Mouse (Mus musculus): ENCODE measurements around the gene Haghl. TPM values are rescaled to one million over a fixed set of nuclear protein-coding genes. Genes with fewer than 3 reads are reported as not detected.
A peak's percentile ranks its signal among the peaks of the same experiment; 100 is the strongest.

Haghl gene
- polyA plus RNA-seq, 1 experiment from 2014 or later: 76.4 TPM

- H3K27me3 ChIP-seq (ENCODE audit: control insufficient read depth, insufficient read depth, low read length): peaks cover 6% of the 10 kb centered on the region
- WGBS: 80% methylated on average over 17 of the region's 17 CpGs
- DNase-seq (ENCODE audit: low spot score, missing footprints) (no peak), ATAC-seq (ENCODE audit: low FRiP score) (no peak)
- H3K4me1 ChIP-seq (ENCODE audit: control insufficient read depth, insufficient read depth, low read length): peaks cover 26% of the 10 kb centered on the region
- peak overlapping the region; percentile 77 for H3K9ac ChIP-seq (ENCODE audit: low read length)
- no peaks in the 10 kb centered on the region for H3K9me3 ChIP-seq (ENCODE audit: control insufficient read depth, low read length)
- peak overlapping the region; percentile 90 for H3K4me2 ChIP-seq
- no peak overlapping the region for H3K27ac ChIP-seq (ENCODE audit: low read depth, low read length)
- peak overlapping the region; percentile 57 for H3K4me3 ChIP-seq (ENCODE audit: low read depth, low read length)
- no peaks in the 10 kb centered on the region; the same call in 1 of the 2 replicates for H3K36me3 ChIP-seq (ENCODE audit: control insufficient read depth, insufficient read depth, low read length)
Measured at GRCm38 (mm10) chr17:25824362-25825142, 39.1 kb upstream of the Haghl start.

GRCm38 (mm10) chr17:25823452-25823851 lies 38.0 kb upstream of the Haghl start, which contains the start of gene Wdr24:
Gene Wdr24, plus strand, starts transcription at chr17:25823627.
- peak within 1 kb of the TSS; percentile 77 for H3K9ac ChIP-seq (ENCODE audit: low read length)
- WGBS: under 1% methylated on average over 18 of the region's 18 CpGs
- peak; percentile 98 for DNase-seq (ENCODE audit: low spot score, missing footprints)
- peak within 1 kb of the TSS; percentile 57 for H3K4me3 ChIP-seq (ENCODE audit: low read depth, low read length)
- H3K9me3 ChIP-seq (ENCODE audit: control insufficient read depth, low read length): no peaks in the 10 kb centered on the region
- peak within 1 kb of the TSS; percentile 90 for H3K4me2 ChIP-seq
- H3K27ac ChIP-seq (ENCODE audit: low read depth, low read length): no peak within 1 kb of the TSS
- peaks cover 17% of the 10 kb centered on the region for H3K27me3 ChIP-seq (ENCODE audit: control insufficient read depth, insufficient read depth, low read length)
- ATAC-seq (ENCODE audit: low FRiP score): peak; percentile 69
- no peaks in the 10 kb centered on the region for H3K36me3 ChIP-seq (ENCODE audit: control insufficient read depth, insufficient read depth, low read length)
- peaks cover 27% of the 10 kb centered on the region for H3K4me1 ChIP-seq (ENCODE audit: control insufficient read depth, insufficient read depth, low read length)

DNA sequence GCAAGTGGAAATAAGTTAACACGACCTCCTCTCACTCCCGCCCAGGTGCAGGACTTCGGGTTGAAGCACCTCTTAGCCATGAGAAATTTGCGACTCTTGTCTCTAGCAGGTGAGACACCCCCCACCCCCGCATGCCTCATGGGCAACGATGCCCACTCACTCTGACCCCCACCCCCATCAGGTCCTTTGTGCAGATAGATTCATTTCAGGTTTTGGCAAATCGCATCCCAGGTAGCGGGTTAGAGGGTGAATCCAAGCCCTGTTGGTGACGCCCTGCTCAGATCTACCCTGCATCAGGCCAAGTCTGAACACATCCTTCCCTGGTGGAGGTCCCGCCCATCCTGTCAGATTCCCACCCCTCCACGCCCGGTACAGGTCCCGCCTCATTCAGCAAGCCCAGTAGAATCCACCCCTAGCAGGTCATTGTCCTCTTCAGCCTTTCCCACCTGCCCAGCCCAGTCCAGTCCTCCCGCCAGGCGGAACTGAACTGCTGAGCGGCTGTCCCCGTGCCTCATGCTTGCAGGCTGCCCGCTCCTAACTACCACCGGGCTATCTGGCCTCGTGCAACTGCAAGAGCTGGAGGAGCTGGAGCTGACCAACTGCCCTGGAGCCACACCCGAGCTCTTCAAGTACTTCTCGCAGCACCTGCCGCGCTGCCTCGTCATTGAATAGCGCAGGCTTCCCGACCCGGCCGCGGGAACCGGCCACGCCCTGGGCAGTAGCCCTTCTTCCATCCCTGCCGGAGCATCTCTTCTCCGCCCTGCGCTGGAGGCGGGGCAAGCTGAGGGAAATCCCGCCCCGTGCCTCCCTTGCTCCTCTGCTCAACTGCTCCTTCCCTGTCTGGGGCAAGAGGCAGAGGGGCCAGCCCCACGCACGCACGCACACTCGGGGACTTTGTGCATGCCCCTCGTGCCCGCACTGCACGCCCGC lies 33.6 kb upstream of the Haghl start:
- H3K36me3 ChIP-seq (ENCODE audit: control insufficient read depth, insufficient read depth, low read length): no peaks in the 10 kb centered on the region
- H3K4me3 ChIP-seq (ENCODE audit: low read depth, low read length): no peak overlapping the region
- DNase-seq (ENCODE audit: low spot score, missing footprints): no peak
- H3K9ac ChIP-seq (ENCODE audit: low read length): peak overlapping the region; percentile 36; the same call in 1 of the 2 replicates
- H3K9me3 ChIP-seq (ENCODE audit: control insufficient read depth, low read length): no peaks in the 10 kb centered on the region
- peaks cover 11% of the 10 kb centered on the region for H3K4me1 ChIP-seq (ENCODE audit: control insufficient read depth, insufficient read depth, low read length)
- no peak overlapping the region for H3K27ac ChIP-seq (ENCODE audit: low read depth, low read length)
- H3K27me3 ChIP-seq (ENCODE audit: control insufficient read depth, insufficient read depth, low read length): peaks cover 25% of the 10 kb centered on the region
- 8% methylated on average over 46 of the region's 46 CpGs for WGBS
- peak overlapping the region; percentile 31 for H3K4me2 ChIP-seq
- ATAC-seq (ENCODE audit: low FRiP score): no peak; the same call in 1 of the 2 replicates

DNA sequence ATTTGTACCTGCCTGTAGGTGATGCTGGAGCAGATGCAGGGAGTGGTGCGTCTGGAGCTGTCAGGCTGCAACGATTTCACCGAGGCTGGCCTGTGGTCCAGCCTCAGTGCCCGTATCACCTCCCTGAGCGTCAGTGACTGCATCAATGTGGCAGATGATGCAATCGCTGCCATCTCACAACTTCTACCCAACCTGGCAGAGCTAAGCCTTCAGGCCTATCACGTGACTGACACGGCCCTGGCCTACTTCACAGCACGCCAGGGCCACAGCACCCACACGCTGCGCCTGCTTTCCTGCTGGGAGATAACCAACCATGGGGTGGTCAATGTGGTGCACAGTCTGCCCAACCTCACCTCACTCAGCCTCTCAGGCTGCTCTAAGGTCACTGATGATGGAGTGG lies 32.2 kb upstream of the Haghl start:
- 85% methylated on average over 11 of the region's 11 CpGs for WGBS
- Histone ChIP-seq H3K4me1 (ENCODE audit: control insufficient read depth, insufficient read depth, low read length) (peaks cover 7% of the 10 kb centered on the region), H3K36me3 (ENCODE audit: control insufficient read depth, insufficient read depth, low read length) (no peaks in the 10 kb centered on the region), H3K9me3 (ENCODE audit: control insufficient read depth, low read length) (no peaks in the 10 kb centered on the region), H3K27ac (ENCODE audit: low read depth, low read length) (no peak overlapping the region), H3K4me2 (no peak overlapping the region), H3K27me3 (ENCODE audit: control insufficient read depth, insufficient read depth, low read length) (peaks cover 28% of the 10 kb centered on the region), H3K4me3 (ENCODE audit: low read depth, low read length) (no peak overlapping the region), H3K9ac (ENCODE audit: low read length) (no peak overlapping the region)
- ATAC-seq (ENCODE audit: low FRiP score) (no peak), DNase-seq (ENCODE audit: low spot score, missing footprints) (no peak)

DNA sequence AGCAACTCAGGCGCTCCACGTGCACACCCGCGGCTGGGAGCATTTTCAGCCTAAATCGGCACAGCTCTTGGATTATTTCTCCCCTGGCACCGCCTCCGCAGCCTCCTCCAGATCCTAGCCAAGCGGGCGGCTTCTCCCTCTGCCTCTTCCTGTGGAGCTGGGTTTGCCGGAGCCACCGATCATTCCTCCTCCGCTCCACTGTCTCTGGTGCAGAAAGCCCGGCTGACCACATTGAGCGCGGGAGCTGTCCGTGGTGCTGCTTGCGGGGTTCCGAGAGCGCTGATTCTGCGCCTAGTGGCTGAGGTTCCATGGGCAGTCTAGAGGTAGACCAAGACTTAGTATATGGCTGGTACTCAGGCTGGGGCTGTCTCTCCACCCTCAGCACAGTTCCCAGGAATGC lies 28.0 kb upstream of the Haghl start:
- H3K36me3 ChIP-seq (ENCODE audit: control insufficient read depth, insufficient read depth, low read length): no peaks in the 10 kb centered on the region
- H3K27me3 ChIP-seq (ENCODE audit: control insufficient read depth, insufficient read depth, low read length): peaks cover 11% of the 10 kb centered on the region
- WGBS: 3% methylated on average over 20 of the region's 20 CpGs
- H3K4me2 ChIP-seq: no peak overlapping the region
- ATAC-seq (ENCODE audit: low FRiP score) (no peak), DNase-seq (ENCODE audit: low spot score, missing footprints) (peak; percentile 98)
- H3K4me3 ChIP-seq (ENCODE audit: low read depth, low read length): no peak overlapping the region
- no peak overlapping the region for H3K9ac ChIP-seq (ENCODE audit: low read length)
- H3K4me1 ChIP-seq (ENCODE audit: control insufficient read depth, insufficient read depth, low read length): peaks cover 15% of the 10 kb centered on the region
- H3K9me3 ChIP-seq (ENCODE audit: control insufficient read depth, low read length): no peaks in the 10 kb centered on the region
- H3K27ac ChIP-seq (ENCODE audit: low read depth, low read length): no peak overlapping the region

DNA sequence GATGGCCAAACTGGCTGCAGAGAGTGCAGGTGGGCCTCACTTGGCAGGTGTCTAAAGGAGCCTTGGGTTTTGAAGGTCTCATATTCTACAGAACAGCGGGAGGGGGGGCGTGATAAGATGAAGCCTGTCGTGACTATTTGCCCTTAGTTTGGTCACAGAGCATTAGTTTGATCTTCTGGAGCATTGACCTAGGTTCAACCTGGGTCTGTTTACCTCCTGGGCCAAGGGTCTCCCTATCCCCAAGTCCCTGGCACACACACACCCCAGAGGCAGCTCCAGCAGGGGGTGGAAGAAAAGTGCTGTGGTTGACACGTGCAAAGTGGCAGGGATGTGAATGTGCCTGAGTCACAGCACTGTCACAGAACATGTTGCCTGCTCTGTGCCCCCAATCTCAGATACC lies 25.4 kb upstream of the Haghl start:
- Histone ChIP-seq H3K4me3 (ENCODE audit: low read depth, low read length) (no peak overlapping the region), H3K27me3 (ENCODE audit: control insufficient read depth, insufficient read depth, low read length) (peaks cover 2% of the 10 kb centered on the region; the same call in 1 of the 2 replicates), H3K36me3 (ENCODE audit: control insufficient read depth, insufficient read depth, low read length) (no peaks in the 10 kb centered on the region), H3K27ac (ENCODE audit: low read depth, low read length) (no peak overlapping the region), H3K4me1 (ENCODE audit: control insufficient read depth, insufficient read depth, low read length) (peaks cover 18% of the 10 kb centered on the region), H3K9ac (ENCODE audit: low read length) (no peak overlapping the region), H3K9me3 (ENCODE audit: control insufficient read depth, low read length) (no peaks in the 10 kb centered on the region), H3K4me2 (no peak overlapping the region)
- no peak for ATAC-seq (ENCODE audit: low FRiP score)
- no peak for DNase-seq (ENCODE audit: low spot score, missing footprints)
- whole genome bisulfite sequencing: 83% methylated on average over 4 of the region's 4 CpGs

DNA sequence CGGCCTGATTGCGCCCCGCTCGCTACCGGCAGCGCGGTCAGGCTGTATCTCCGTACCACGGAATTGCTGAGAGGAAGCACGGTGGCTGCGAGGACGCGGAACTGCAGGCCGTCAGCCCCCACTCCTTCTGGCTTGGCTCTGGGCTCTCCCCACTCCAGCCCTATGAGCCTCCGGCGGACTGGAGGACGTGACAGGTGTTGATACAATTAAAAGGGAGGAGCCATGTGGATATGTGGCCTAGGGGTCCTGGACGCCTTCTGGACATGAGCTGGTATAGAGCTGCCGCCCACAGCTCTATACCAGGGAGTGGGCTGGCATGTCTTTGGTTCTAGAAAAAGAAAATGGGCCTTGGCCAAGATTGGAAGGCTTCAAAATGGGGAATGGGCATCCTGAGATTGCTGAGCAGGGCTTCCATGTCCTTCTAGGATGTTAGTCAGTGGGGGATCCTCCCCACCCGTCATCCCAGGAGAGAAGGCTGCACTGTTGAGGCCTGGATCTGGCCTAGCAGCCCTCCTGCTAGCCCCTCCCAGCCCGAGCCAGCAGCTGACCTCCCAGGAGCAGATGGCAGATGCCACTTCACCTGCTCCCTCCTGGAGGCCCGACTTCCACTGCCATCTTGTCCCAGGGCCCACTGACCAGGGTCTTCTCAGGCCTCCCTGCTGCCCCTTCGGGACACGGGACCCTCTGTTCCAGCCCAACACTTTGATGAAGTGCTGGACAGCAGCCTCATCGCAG lies 24.3 kb upstream of the Haghl start:
- ATAC-seq (ENCODE audit: low FRiP score) (peak; percentile 79), DNase-seq (ENCODE audit: low spot score, missing footprints) (peak; percentile 95)
- H3K27ac ChIP-seq (ENCODE audit: low read depth, low read length): peak overlapping the region; percentile 90
- no peaks in the 10 kb centered on the region for H3K36me3 ChIP-seq (ENCODE audit: control insufficient read depth, insufficient read depth, low read length)
- peak overlapping the region; percentile 89 for H3K9ac ChIP-seq (ENCODE audit: low read length)
- no peaks in the 10 kb centered on the region for H3K9me3 ChIP-seq (ENCODE audit: control insufficient read depth, low read length)
- H3K4me1 ChIP-seq (ENCODE audit: control insufficient read depth, insufficient read depth, low read length): peaks cover 18% of the 10 kb centered on the region
- 8% methylated on average over 25 of the region's 25 CpGs for WGBS
- H3K4me2 ChIP-seq: peak overlapping the region; percentile 80
- peak overlapping the region; percentile 83 for H3K4me3 ChIP-seq (ENCODE audit: low read depth, low read length)
- peaks cover 2% of the 10 kb centered on the region; the same call in 1 of the 2 replicates for H3K27me3 ChIP-seq (ENCODE audit: control insufficient read depth, insufficient read depth, low read length)

GRCm38 (mm10) chr17:25808789-25809605 lies 23.5 kb upstream of the Haghl start, which contains the start of gene Fbxl16:
Gene Fbxl16, plus strand, starts transcription at chr17:25809085.
- Histone ChIP-seq H3K36me3 (ENCODE audit: control insufficient read depth, insufficient read depth, low read length) (no peaks in the 10 kb centered on the region), H3K9ac (ENCODE audit: low read length) (peak within 1 kb of the TSS; percentile 89), H3K9me3 (ENCODE audit: control insufficient read depth, low read length) (no peaks in the 10 kb centered on the region), H3K27me3 (ENCODE audit: control insufficient read depth, insufficient read depth, low read length) (peaks cover 2% of the 10 kb centered on the region; the same call in 1 of the 2 replicates), H3K27ac (ENCODE audit: low read depth, low read length) (peak within 1 kb of the TSS; percentile 90), H3K4me1 (ENCODE audit: control insufficient read depth, insufficient read depth, low read length) (peaks cover 19% of the 10 kb centered on the region), H3K4me3 (ENCODE audit: low read depth, low read length) (peak within 1 kb of the TSS; percentile 83), H3K4me2 (peak within 1 kb of the TSS; percentile 80)
- DNase-seq (ENCODE audit: low spot score, missing footprints): peak; percentile 99
- WGBS: under 1% methylated on average over 93 of the region's 100 CpGs
- peak; percentile 79 for ATAC-seq (ENCODE audit: low FRiP score)
